Mouse (Mus musculus) stomach, embryonic 14.5 days (tissue): ENCODE results near the gene 3110082J24Rik. TPM values are rescaled to one million over a fixed set of nuclear protein-coding genes. Genes with fewer than 3 reads are reported as not detected.
A peak's percentile ranks its signal among the peaks of the same experiment; 100 is the strongest.

Source experiments
- ATAC-seq: fragments of 200-750 bp; cut with Nextera tagmentation; 2 replicates; pipeline ENCODE4 v1.8.0; 2017; ENCODE audit warnings: low read depth, moderate TSS enrichment; ENCODE audit not compliant: insufficient number of reproducible peaks, insufficient read depth, low FRiP score
- H3K27ac ChIP-seq: fragments of 300-500 bp; sonication (generic); 2 replicates; pipeline ENCODE4 v1.5.1; 2014; ENCODE audit warnings: mild to moderate bottlenecking, low read length, moderate library complexity, mixed read lengths
- H3K27me3 ChIP-seq: fragments of 300-500 bp; sonication (generic); 2 replicates; pipeline ENCODE4 v1.6.1; 2014; ENCODE audit warnings: low read length, control low read depth, mixed read lengths; ENCODE audit not compliant: control insufficient read depth, insufficient read depth
- H3K36me3 ChIP-seq: fragments of 300-500 bp; sonication (generic); 2 replicates; pipeline ENCODE4 v1.6.1; 2014; ENCODE audit warnings: mild to moderate bottlenecking, control low read depth, low read length, moderate library complexity, mixed read lengths; ENCODE audit not compliant: control insufficient read depth, insufficient read depth
- H3K4me1 ChIP-seq: fragments of 300-500 bp; sonication (generic); 2 replicates; pipeline ENCODE4 v1.6.1; 2014; ENCODE audit warnings: low read length, control low read depth, mixed read lengths; ENCODE audit not compliant: control insufficient read depth, insufficient read depth
- H3K4me2 ChIP-seq: fragments of 300-500 bp; sonication (generic); replicated peaks from 2 replicates; pipeline ENCODE4 v1.6.1; 2014; ENCODE audit warnings: low read depth, low read length, control low read depth
- H3K4me3 ChIP-seq: fragments of 300-500 bp; sonication (generic); 2 replicates; pipeline ENCODE4 v1.5.1; 2014; ENCODE audit warnings: low read depth, low read length, control low read depth
- H3K9ac ChIP-seq: fragments of 300-500 bp; sonication (generic); replicated peaks from 2 replicates; pipeline ENCODE4 v1.6.1; 2014; ENCODE audit warnings: low read depth, mild to moderate bottlenecking, control low read depth, low read length, moderate library complexity, mixed read lengths
- H3K9me3 ChIP-seq: fragments of 300-500 bp; sonication (generic); 2 replicates; pipeline ENCODE4 v1.6.1; 2016; ENCODE audit warnings: low read depth, low read length, control low read depth; ENCODE audit not compliant: control insufficient read depth
- WGBS: fragments of 180-500 bp; shearing (Covaris S2); extraction: QIAGEN DNeasy Blood & Tissue Kit; methylation state at CpG from one replicate; pipeline ENCODE4 v1.1.7; 2014; 5-methylcytosine and 5-hydroxymethylcytosine counted together
- polyA plus RNA-seq: library from polyadenylated mRNA; unstranded; fragments of >200 nt; fragmentation: Nextera tagmentation; extraction: Ambion mirVana; gene quantifications from 2 replicates; pipeline ENCODE4 v1.2.1, GENCODE M21; 2014

The 3110082J24Rik gene
- polyA plus RNA-seq, 1 experiment from 2014 or later = not detected

DNA sequence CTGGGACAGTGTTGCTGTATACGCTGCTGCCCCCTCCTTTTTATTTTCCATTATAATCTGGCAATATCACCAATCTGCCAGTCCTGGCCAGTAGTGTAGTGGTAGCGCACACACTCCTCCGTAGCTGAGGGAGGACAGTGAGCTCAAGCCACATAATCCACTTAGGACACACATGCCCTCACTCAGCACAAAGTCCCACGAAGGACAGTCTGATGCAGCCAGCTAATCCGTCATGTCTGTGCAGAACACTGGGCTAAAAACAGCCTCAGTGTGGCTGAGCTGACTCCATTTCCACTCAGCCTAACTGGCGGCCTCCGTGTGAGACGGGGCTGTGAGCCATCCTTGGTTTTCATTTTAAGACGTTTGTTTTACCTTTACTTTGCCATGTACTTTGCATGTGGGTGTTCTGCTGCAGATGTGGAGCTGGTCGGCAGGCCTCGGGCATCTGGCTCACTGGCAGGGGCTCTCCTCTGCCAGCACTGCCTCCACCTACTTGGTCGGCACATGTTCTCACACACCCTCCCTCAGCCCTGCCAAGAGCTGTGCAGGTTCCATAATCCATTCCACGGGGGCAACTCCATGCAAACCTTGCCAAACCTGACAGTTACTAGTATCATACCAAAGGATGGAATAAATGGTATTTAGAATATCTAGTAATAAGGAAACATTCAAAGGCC is 22.2 kb upstream of the 3110082J24Rik start:
- no peaks in the 10 kb centered on the region for H3K27me3 ChIP-seq
- no peak for ATAC-seq
- H3K4me2 ChIP-seq = no peak overlapping the region
- no peaks in the 10 kb centered on the region for H3K9me3 ChIP-seq
- H3K4me3 ChIP-seq = no peak overlapping the region
- H3K27ac ChIP-seq = no peak overlapping the region
- H3K9ac ChIP-seq = no peak overlapping the region
- WGBS = 90% methylated on average over 13 of the region's 13 CpGs
- no peaks in the 10 kb centered on the region for H3K4me1 ChIP-seq
- H3K36me3 ChIP-seq = peaks cover 90% of the 10 kb centered on the region

DNA sequence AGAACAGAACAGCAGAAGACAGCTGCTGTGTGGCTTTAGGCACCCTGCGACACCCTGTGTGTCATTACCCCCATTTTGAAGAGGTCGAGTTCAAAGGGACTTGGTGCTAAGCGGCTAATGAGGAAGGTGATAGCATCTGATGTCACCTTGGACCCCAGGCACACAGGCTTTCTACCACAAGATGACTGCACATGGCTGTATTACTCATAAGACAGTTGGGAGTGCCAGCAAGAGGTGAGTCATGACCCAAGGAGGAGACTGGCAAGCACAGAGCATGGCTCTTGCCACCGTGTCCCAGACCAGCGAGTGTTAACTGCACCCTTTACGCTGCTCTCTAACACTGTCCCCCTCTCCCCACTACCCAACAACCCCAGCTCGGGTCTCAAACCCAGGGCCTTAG is 20.9 kb upstream of the 3110082J24Rik start:
- H3K4me2 ChIP-seq = no peak overlapping the region
- H3K36me3 ChIP-seq = peaks cover 90% of the 10 kb centered on the region
- no peak for ATAC-seq
- WGBS = 85% methylated on average over 7 of the region's 7 CpGs
- H3K9ac ChIP-seq = no peak overlapping the region
- no peaks in the 10 kb centered on the region for H3K4me1 ChIP-seq
- no peaks in the 10 kb centered on the region for H3K9me3 ChIP-seq
- no peak overlapping the region for H3K4me3 ChIP-seq
- no peaks in the 10 kb centered on the region for H3K27me3 ChIP-seq
- no peak overlapping the region for H3K27ac ChIP-seq

DNA sequence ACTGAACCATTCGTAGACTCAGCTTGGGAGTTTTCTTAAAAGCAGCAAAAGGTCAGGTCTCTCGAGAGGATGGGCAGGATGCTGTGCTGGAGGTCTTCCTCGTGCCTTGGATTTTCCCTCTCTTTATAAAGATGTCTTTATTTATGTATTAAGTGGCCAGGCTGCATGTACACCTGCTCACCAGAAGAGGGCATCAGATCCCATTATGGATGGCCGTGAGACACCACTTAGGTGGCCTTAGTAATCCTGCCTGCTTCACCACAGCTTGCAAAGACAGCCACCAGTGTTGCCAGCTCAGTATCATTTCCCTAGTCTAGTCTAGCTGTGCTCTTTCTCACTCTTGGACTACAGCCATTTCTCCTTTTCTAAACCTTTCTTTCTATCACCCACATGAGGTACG is 19.7 kb upstream of the 3110082J24Rik start:
- peaks cover 94% of the 10 kb centered on the region for H3K36me3 ChIP-seq
- 52% methylated on average over 5 of the region's 5 CpGs for WGBS
- no peak overlapping the region for H3K4me3 ChIP-seq
- H3K9me3 ChIP-seq = no peaks in the 10 kb centered on the region
- ATAC-seq = no peak
- no peak overlapping the region for H3K4me2 ChIP-seq
- no peak overlapping the region for H3K9ac ChIP-seq
- H3K27ac ChIP-seq = no peak overlapping the region
- H3K4me1 ChIP-seq = no peaks in the 10 kb centered on the region
- H3K27me3 ChIP-seq = no peaks in the 10 kb centered on the region

DNA sequence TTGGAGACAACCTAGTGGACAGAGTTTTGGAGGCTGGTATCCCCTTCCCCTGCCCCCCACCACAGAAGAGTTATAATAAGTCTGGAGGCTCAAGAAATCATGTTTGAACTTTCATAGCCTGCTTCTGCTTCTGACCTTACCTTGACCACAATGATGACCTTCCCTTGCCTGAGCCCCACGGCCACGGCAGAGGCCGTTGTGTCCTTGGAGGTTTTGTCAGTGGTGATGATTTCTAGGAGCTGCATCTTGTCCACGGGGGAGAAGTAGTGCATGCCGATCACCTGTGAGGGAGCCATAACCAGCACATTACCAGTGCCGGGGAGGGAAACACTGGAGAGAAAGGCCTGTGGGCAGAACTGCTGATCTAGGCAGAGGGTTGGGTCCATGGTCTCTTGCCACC is 16.6 kb upstream of the 3110082J24Rik start:
- no peak overlapping the region for H3K27ac ChIP-seq
- no peak overlapping the region for H3K4me3 ChIP-seq
- H3K4me1 ChIP-seq = no peaks in the 10 kb centered on the region
- no peak for ATAC-seq
- 91% methylated on average over 6 of the region's 6 CpGs for WGBS
- H3K27me3 ChIP-seq = no peaks in the 10 kb centered on the region
- no peak overlapping the region for H3K4me2 ChIP-seq
- H3K36me3 ChIP-seq = peaks cover 87% of the 10 kb centered on the region
- H3K9ac ChIP-seq = no peak overlapping the region
- no peaks in the 10 kb centered on the region for H3K9me3 ChIP-seq

DNA sequence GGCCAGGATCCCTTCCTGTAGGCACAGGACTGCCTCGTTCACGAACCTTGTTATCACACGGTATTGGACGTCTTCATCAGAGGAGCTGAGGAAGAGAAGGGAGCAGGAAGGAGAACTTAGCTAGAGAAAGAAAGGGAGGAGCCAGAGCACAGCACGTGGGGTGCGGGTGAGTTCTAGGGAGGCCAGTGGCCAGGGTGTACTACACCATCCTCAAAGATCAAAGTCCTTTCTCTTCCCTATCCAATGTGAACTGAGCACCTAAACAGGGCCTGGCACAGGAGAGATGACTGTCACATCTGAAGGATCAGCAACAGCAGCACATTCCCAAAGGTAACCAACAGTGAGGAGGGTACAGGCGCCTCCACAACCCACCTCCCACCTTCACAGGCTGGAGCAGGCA is 14.2 kb upstream of the 3110082J24Rik start:
- WGBS = 87% methylated on average over 7 of the region's 7 CpGs
- Histone ChIP-seq H3K4me1 (no peaks in the 10 kb centered on the region), H3K9me3 (no peaks in the 10 kb centered on the region), H3K4me3 (no peak overlapping the region), H3K4me2 (no peak overlapping the region), H3K36me3 (peaks cover 65% of the 10 kb centered on the region), H3K9ac (no peak overlapping the region), H3K27ac (no peak overlapping the region), H3K27me3 (no peaks in the 10 kb centered on the region)
- no peak for ATAC-seq

DNA sequence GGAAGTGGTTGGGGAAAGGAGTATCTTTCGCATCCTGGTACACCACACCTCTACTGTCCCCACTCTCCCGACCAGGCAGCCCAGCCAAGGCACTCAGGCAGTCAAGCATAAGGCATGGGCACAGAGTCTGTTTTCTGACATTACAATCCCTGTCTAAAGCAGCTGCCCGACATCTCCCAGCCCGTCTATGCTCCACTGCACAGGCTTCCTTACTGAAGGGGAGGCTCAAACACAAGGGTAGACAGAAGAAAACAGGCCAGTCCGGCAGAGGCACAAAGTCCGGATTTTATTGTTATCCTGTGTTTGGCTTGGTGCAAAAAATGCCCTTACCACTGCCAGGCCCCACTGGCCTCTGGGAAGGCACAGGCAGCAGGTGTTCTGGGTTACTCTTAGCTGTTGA is 13.3 kb upstream of the 3110082J24Rik start:
- Histone ChIP-seq H3K27ac (no peak overlapping the region), H3K9me3 (no peaks in the 10 kb centered on the region), H3K36me3 (peaks cover 55% of the 10 kb centered on the region), H3K4me1 (no peaks in the 10 kb centered on the region), H3K4me2 (no peak overlapping the region), H3K27me3 (no peaks in the 10 kb centered on the region), H3K4me3 (no peak overlapping the region), H3K9ac (no peak overlapping the region)
- WGBS = 88% methylated on average over 6 of the region's 6 CpGs
- no peak for ATAC-seq

DNA sequence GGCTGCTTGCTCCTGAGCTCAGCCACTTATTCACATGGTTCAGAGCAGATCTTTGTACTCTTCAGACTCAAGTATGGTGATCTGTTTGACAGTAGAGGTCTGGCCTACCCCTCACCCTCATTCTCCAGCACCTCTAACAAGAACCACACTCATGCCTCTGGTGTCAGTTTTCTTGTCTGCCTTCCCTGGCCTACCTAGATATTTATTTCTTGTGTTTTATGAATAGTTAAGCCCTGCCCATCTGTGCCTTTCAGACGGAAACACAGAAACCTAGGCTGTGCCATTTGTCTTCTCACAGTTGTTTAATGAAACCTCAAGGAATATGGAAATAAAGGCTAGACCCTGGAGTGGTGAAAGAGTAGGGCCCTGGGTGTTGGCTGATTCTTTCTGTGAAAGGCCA is 12.1 kb upstream of the 3110082J24Rik start:
- Histone ChIP-seq H3K27ac (no peak overlapping the region), H3K36me3 (peaks cover 46% of the 10 kb centered on the region), H3K27me3 (0 out of 2 replicates have a peak, but pooled peaks cover 3% of the 10 kb centered on the region), H3K9me3 (no peaks in the 10 kb centered on the region), H3K4me3 (no peak overlapping the region), H3K4me2 (no peak overlapping the region), H3K4me1 (no peaks in the 10 kb centered on the region), H3K9ac (no peak overlapping the region)
- no peak for ATAC-seq
- WGBS = 67% methylated on average over 1 of the region's 1 CpGs

DNA sequence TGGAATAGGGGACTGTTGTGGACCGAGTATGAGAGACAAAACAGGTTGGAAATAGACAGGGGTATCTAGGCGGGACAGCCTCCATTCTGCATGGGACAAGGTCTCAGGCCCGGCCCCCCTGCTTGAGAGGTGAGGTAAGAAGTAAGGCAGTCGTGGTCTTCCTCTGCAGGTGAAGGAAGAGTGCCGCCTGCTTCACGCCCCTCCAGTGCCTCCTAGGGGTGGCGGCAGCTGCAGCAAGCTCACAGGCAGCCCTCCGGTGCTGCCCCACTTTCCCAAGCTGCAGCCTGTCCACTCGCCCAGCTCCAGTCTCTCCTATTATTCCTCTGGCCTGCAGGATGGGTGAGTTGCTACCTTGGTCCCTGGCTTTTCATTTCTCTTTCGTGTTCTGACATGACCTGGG is 9.8 kb upstream of the 3110082J24Rik start:
- Histone ChIP-seq H3K4me2 (no peak overlapping the region), H3K27me3 (0 out of 2 replicates have a peak, but pooled peaks cover 3% of the 10 kb centered on the region), H3K9me3 (no peaks in the 10 kb centered on the region), H3K4me1 (peaks cover 9% of the 10 kb centered on the region; the same call in 1 of the 2 replicates), H3K4me3 (no peak overlapping the region), H3K27ac (no peak overlapping the region), H3K9ac (no peak overlapping the region), H3K36me3 (peaks cover 24% of the 10 kb centered on the region)
- WGBS = 29% methylated on average over 10 of the region's 10 CpGs
- ATAC-seq = no peak

DNA sequence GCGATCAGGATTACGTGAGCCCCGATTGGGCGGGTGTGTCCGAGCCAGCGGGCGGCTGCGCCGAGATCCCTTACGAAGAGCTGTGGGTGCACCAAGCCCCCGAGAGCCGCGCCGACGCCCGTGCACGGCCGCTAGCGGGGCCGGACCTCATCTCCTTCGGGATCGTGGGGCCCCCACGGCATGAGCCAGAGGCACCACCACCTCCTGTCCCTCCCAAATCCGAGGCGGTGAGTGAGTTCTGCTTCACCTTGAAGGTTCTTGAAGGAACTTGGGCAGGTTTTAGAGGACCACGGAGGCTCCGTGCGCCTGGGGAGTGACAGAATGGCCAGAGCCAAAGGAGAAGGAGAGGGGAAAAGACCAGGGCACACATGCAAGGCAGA is 8.9 kb upstream of the 3110082J24Rik start:
- Histone ChIP-seq H3K9me3 (no peaks in the 10 kb centered on the region), H3K36me3 (peaks cover 14% of the 10 kb centered on the region; the same call in 1 of the 2 replicates), H3K4me1 (peaks cover 14% of the 10 kb centered on the region), H3K9ac (peak overlapping the region; percentile 42; the same call in 1 of the 2 replicates), H3K27me3 (0 out of 2 replicates have a peak, but pooled peaks cover 3% of the 10 kb centered on the region), H3K27ac (no peak overlapping the region), H3K4me3 (peak overlapping the region; percentile 50), H3K4me2 (peak overlapping the region; percentile 97)
- 2% methylated on average over 28 of the region's 28 CpGs for WGBS
- ATAC-seq = no peak
